Mouse (Mus musculus) myocyte (in vitro differentiated cells): Measurements from ENCODE around the gene Sntb2.

Experiments
- CEBPB ChIP-seq: IDR thresholded peaks from 2 replicates; pipeline ENCODE4 v1.6.1; 2011; ENCODE audit warnings: mild to moderate bottlenecking, moderate library complexity; ENCODE audit not compliant: poor library complexity, insufficient read depth, severe bottlenecking
- E2F4 ChIP-seq: IDR thresholded peaks from one replicate; pipeline ENCODE4 v1.6.1; 2011; ENCODE audit warnings: mild to moderate bottlenecking, control low read depth, moderate library complexity; ENCODE audit not compliant: insufficient read depth
- MAX ChIP-seq: IDR thresholded peaks from one replicate; pipeline ENCODE4 v1.6.1; 2011; ENCODE audit warnings: low read depth, mild to moderate bottlenecking, control low read depth
- POLR2A ChIP-seq: IDR thresholded peaks from one replicate; pipeline ENCODE4 v1.6.1; 2011; ENCODE audit warnings: low read depth, mild to moderate bottlenecking, control low read depth, moderate library complexity; ENCODE audit not compliant: insufficient read length
- REST ChIP-seq: IDR thresholded peaks from one replicate; pipeline ENCODE4 v1.6.1; 2011; ENCODE audit warnings: mild to moderate bottlenecking, control low read depth, moderate library complexity; ENCODE audit not compliant: insufficient read depth, insufficient read length

- no peak for TF ChIP-seq POLR2A
- no peak for TF ChIP-seq CEBPB
- no peak for TF ChIP-seq MAX
- no peak for TF ChIP-seq E2F4
- no peak for TF ChIP-seq REST
Observed at GRCm38 (mm10) chr8:107012666-107013065, 77.1 kb downstream of the Sntb2 start.
